Mouse (Mus musculus): ENCODE results near the gene Parg.
"Not testable (repeated sequence)": the region's sequence is repeated elsewhere in the genome, so short reads cannot be mapped to it uniquely, and the experiment has no call there.

- not testable (repeated sequence) for TF ChIP-seq POLR2A (IDR thresholded peaks at IDR 0.05; ENCODE audit: insufficient read length, low read depth); TCF3 (IDR thresholded peaks at IDR 0.05; ENCODE audit: insufficient read length, low read depth); CEBPB (IDR thresholded peaks at IDR 0.05; ENCODE audit: insufficient read depth, poor library complexity, severe bottlenecking)
Observed at GRCm38 (mm10) chr14:32193557-32193956, 8.2 kb upstream of the Parg start.

Measured in myocyte (in vitro differentiated cells).